Mouse (Mus musculus) CH12.LX (cell line): ENCODE measurements around the gene Gpr68. TPM values are rescaled to one million over a fixed set of nuclear protein-coding genes. Genes with fewer than 3 reads are reported as not detected.

ENCODE experiments used
- DNase-seq: peaks from one replicate; pipeline ENCODE4 v3.0.0-alpha.2; 2013; ENCODE audit errors: extremely low read depth
- H3K27ac ChIP-seq: 2 replicates; pipeline ENCODE4 v1.5.1; 2012; ENCODE audit warnings: low read depth, mild to moderate bottlenecking, control low read depth, moderate library complexity; ENCODE audit not compliant: insufficient read depth
- H3K27me3 ChIP-seq: replicated peaks from 2 replicates; pipeline ENCODE3; 2012; ENCODE audit warnings: inconsistent platforms
- H3K36me3 ChIP-seq, 2 experiments: replicated peaks in 1 of 2; 2 replicates each; pipeline versions ENCODE3 to v1.6.1; 2012; ENCODE audit warnings: inconsistent platforms in 1 of 2, low read length in 1 of 2, mild to moderate bottlenecking in 1 of 2, mixed read lengths in 1 of 2, moderate library complexity in 1 of 2; ENCODE audit not compliant: control insufficient read depth in 1 of 2, insufficient read depth in 1 of 2
- H3K4me1 ChIP-seq, 2 experiments: 2 replicates each; pipeline ENCODE4 v1.6.1; 2012; ENCODE audit warnings: inconsistent platforms in 1 of 2, moderate library complexity in 1 of 2; ENCODE audit not compliant: insufficient read depth in 2 of 2, control insufficient read depth in 1 of 2
- H3K4me2 ChIP-seq: 2 replicates; pipeline ENCODE4 v1.6.1; 2012; ENCODE audit warnings: low read depth, mild to moderate bottlenecking, control low read depth; ENCODE audit not compliant: poor library complexity, insufficient read depth, severe bottlenecking
- H3K4me3 ChIP-seq, 3 experiments: fragments of 150-350 bp in 1 of 3; sonication (generic) in 1 of 3; replicated peaks in 1 of 3; 2 replicates each; pipeline versions ENCODE3 to v1.5.1; 2011 to 2012; ENCODE audit warnings: low read depth in 2 of 3, low read length in 2 of 3, mild to moderate bottlenecking in 2 of 3, moderate library complexity in 2 of 3, control low read depth in 1 of 3, improper control_type of control experiment in 1 of 3, inconsistent platforms in 1 of 3, mixed read lengths in 1 of 3; ENCODE audit not compliant: poor library complexity in 1 of 3
- H3K79me2 ChIP-seq: replicated peaks from 2 replicates; pipeline ENCODE4 v1.6.1; 2012; ENCODE audit warnings: mild to moderate bottlenecking, moderate library complexity; ENCODE audit not compliant: control insufficient read depth, poor library complexity, insufficient read depth, severe bottlenecking; ENCODE audit errors: extremely low read depth
- H3K9ac ChIP-seq: 2 replicates; pipeline ENCODE4 v1.6.1; 2012; ENCODE audit warnings: low read depth, mild to moderate bottlenecking, control low read depth, moderate library complexity; ENCODE audit not compliant: insufficient read depth
- H3K9me3 ChIP-seq: replicated peaks from 2 replicates; pipeline ENCODE3; 2012; ENCODE audit warnings: low read length, inconsistent platforms, mixed read lengths
- CHD1 ChIP-seq: IDR thresholded peaks from 2 replicates; pipeline ENCODE4 v1.6.1; 2012; ENCODE audit warnings: low read depth, low read length, improper control_type of control experiment, inconsistent platforms
- CTCF ChIP-seq, 2 experiments: IDR thresholded peaks in 1 of 2; conservative IDR thresholded peaks in 1 of 2; 2 replicates each; pipeline ENCODE4 v1.5.1; 2011 to 2012; ENCODE audit warnings: low read depth in 2 of 2, low read length in 2 of 2, improper control_type of control experiment in 1 of 2, inconsistent platforms in 1 of 2, mild to moderate bottlenecking in 1 of 2, moderate library complexity in 1 of 2
- E2F4 ChIP-seq: IDR thresholded peaks from 2 replicates; pipeline ENCODE4 v1.6.1; 2011; ENCODE audit warnings: low read depth, low read length, improper control_type of control experiment; ENCODE audit not compliant: insufficient replicate concordance
- ELF1 ChIP-seq: IDR thresholded peaks from 2 replicates; pipeline ENCODE4 v1.6.1; 2014; ENCODE audit warnings: low read depth, mild to moderate bottlenecking, inconsistent platforms, low read length, improper control_type of control experiment
- EP300 ChIP-seq: IDR thresholded peaks from 2 replicates; pipeline ENCODE4 v1.6.1; 2011; ENCODE audit warnings: low read length, improper control_type of control experiment
- ETS1 ChIP-seq: conservative IDR thresholded peaks from 2 replicates; pipeline ENCODE4 v1.6.1; 2012; ENCODE audit warnings: low read depth, mild to moderate bottlenecking, inconsistent platforms, low read length, improper control_type of control experiment, moderate library complexity
- GABPA ChIP-seq: IDR thresholded peaks from 2 replicates; pipeline ENCODE4 v1.6.1; 2012; ENCODE audit warnings: low read depth, low read length, improper control_type of control experiment, inconsistent platforms; ENCODE audit not compliant: insufficient replicate concordance
- HCFC1 ChIP-seq: IDR thresholded peaks from 2 replicates; pipeline ENCODE4 v1.6.1; 2012; ENCODE audit warnings: low read depth, mild to moderate bottlenecking, inconsistent platforms, low read length, improper control_type of control experiment
- IRF4 ChIP-seq: IDR thresholded peaks from 2 replicates; pipeline ENCODE4 v1.6.1; 2014; ENCODE audit warnings: low read depth, mild to moderate bottlenecking, inconsistent platforms, low read length, improper control_type of control experiment
- JUND ChIP-seq: conservative IDR thresholded peaks from 2 replicates; pipeline ENCODE4 v1.6.1; 2011; ENCODE audit warnings: low read depth, low read length, improper control_type of control experiment
- KAT2A ChIP-seq: IDR thresholded peaks from 2 replicates; pipeline ENCODE4 v1.6.1; 2012; ENCODE audit warnings: low read length, improper control_type of control experiment, inconsistent platforms; ENCODE audit not compliant: insufficient replicate concordance
- MAX ChIP-seq: IDR thresholded peaks from 2 replicates; pipeline ENCODE4 v1.6.1; 2011; ENCODE audit warnings: low read length, improper control_type of control experiment
- MAZ ChIP-seq: IDR thresholded peaks from 2 replicates; pipeline ENCODE4 v1.6.1; 2012; ENCODE audit warnings: low read depth, mild to moderate bottlenecking, inconsistent platforms, low read length, improper control_type of control experiment, moderate library complexity
- MEF2A ChIP-seq: IDR thresholded peaks from 2 replicates; pipeline ENCODE4 v1.6.1; 2014; ENCODE audit warnings: low read depth, mild to moderate bottlenecking, inconsistent platforms, low read length, improper control_type of control experiment, borderline replicate concordance
- MXI1 ChIP-seq: IDR thresholded peaks from 2 replicates; pipeline ENCODE4 v1.6.1; 2011; ENCODE audit warnings: mild to moderate bottlenecking, low read depth, low read length, improper control_type of control experiment
- MYC ChIP-seq: IDR thresholded peaks from 2 replicates; pipeline ENCODE4 v1.6.1; 2011; ENCODE audit warnings: low read depth, mild to moderate bottlenecking, improper control_type of control experiment, low read length
- NELFE ChIP-seq: IDR thresholded peaks from 2 replicates; pipeline ENCODE4 v1.6.1; 2011; ENCODE audit warnings: low read depth, low read length, improper control_type of control experiment
- NRF1 ChIP-seq: IDR thresholded peaks from 2 replicates; pipeline ENCODE4 v1.6.1; 2014; ENCODE audit warnings: low read depth, mild to moderate bottlenecking, inconsistent platforms, low read length, improper control_type of control experiment, moderate library complexity
- PAX5 ChIP-seq: IDR thresholded peaks from 2 replicates; pipeline ENCODE4 v1.6.1; 2012; ENCODE audit warnings: low read length, inconsistent platforms, mixed read lengths
- POLR2AphosphoS2 ChIP-seq: IDR thresholded peaks from 2 replicates; pipeline ENCODE4 v1.6.1; 2011; ENCODE audit warnings: low read depth, low read length, improper control_type of control experiment
- RAD21 ChIP-seq: IDR thresholded peaks from 2 replicates; pipeline ENCODE4 v1.6.1; 2011; ENCODE audit warnings: low read depth, mild to moderate bottlenecking, low read length, improper control_type of control experiment, moderate library complexity
- SIN3A ChIP-seq: IDR thresholded peaks from 2 replicates; pipeline ENCODE4 v1.6.1; 2012; ENCODE audit warnings: low read length, improper control_type of control experiment, inconsistent platforms
- SMC3 ChIP-seq: IDR thresholded peaks from 2 replicates; pipeline ENCODE4 v1.6.1; 2011; ENCODE audit warnings: low read depth, low read length, improper control_type of control experiment
- TCF12 ChIP-seq: IDR thresholded peaks from 2 replicates; pipeline ENCODE4 v1.6.1; 2014; ENCODE audit warnings: low read depth, mild to moderate bottlenecking, inconsistent platforms, low read length, improper control_type of control experiment
- UBTF ChIP-seq: IDR thresholded peaks from 2 replicates; pipeline ENCODE4 v1.6.1; 2012; ENCODE audit warnings: low read depth, mild to moderate bottlenecking, inconsistent platforms, low read length, improper control_type of control experiment, moderate library complexity
- USF2 ChIP-seq: conservative IDR thresholded peaks from 2 replicates; pipeline ENCODE4 v1.6.1; 2011; ENCODE audit warnings: low read depth, low read length, improper control_type of control experiment
- ZC3H11A ChIP-seq: IDR thresholded peaks from 2 replicates; pipeline ENCODE4 v1.6.1; 2012; ENCODE audit warnings: low read depth, mild to moderate bottlenecking, inconsistent platforms, low read length, improper control_type of control experiment
- ZKSCAN1 ChIP-seq: IDR thresholded peaks from 2 replicates; pipeline ENCODE4 v1.6.1; 2012; ENCODE audit warnings: low read depth, inconsistent platforms, low read length, improper control_type of control experiment, borderline replicate concordance
- ZMIZ1 ChIP-seq: IDR thresholded peaks from 2 replicates; pipeline ENCODE4 v1.6.1; 2012; ENCODE audit warnings: low read depth, mild to moderate bottlenecking, inconsistent platforms, low read length, improper control_type of control experiment
- dilution Hi-C: fragments of 300-500 bp; cut with MboI; formaldehyde crosslinking; loops from 2 replicates; pipeline ENCODE4 v1.14.3; 2020; ENCODE audit warnings: low sequenced_read_pairs; ENCODE audit not compliant: extremely low pct_unique_long_range_greater_than_20kb, extremely low pct_ligation_motif_present
- in situ Hi-C: fragments of 300-500 bp; cut with MboI; formaldehyde crosslinking; loops from 3 replicates; pipeline ENCODE4 v1.14.3; 2019; ENCODE audit warnings: low sequenced_read_pairs, low pct_ligation_motif_present, low pct_unique_long_range_greater_than_20kb, mixed read lengths
- polyA plus RNA-seq: library from polyadenylated mRNA; unstranded; fragments of >175 nt; gene quantifications from 2 replicates; pipeline ENCODE4 v1.2.1, GENCODE M21; 2012; ENCODE audit warnings: low read depth; ENCODE audit not compliant: insufficient read length
- total RNA-seq, 2 experiments: library from RNA; depleted of rRNA; stranded (reverse); fragments of 300-350 nt in 1 of 2; fragments of >200 nt in 1 of 2; gene quantifications; 2 replicates each; pipeline ENCODE4 v1.2.3; 2012 to 2014

Gpr68 gene
- total and polyA plus RNA-seq, 3 experiments: 1.2 to 4.2 (median 1.5) TPM

- Histone ChIP-seq H3K4me2 (no peak overlapping the region), H3K27ac (no peak overlapping the region)
Measured at GRCm38 (mm10) chr12:100953926-100954325, 45.9 kb upstream of the Gpr68 start.

GRCm38 (mm10) chr12:100952193-100952931 is 44.4 kb upstream of the Gpr68 start:
- Histone ChIP-seq H3K9ac (no peak overlapping the region), H3K36me3 (peaks cover 75 to 95% of the 10 kb centered on the region in 2 experiments), H3K4me3 (no peak overlapping the region), H3K9me3 (no peaks in the 10 kb centered on the region), H3K27ac (no peak overlapping the region), H3K79me2 (no peaks in the 10 kb centered on the region), H3K4me1 (peaks cover 0 to 3% of the 10 kb centered on the region in 2 experiments; a peak in 1 of 4 replicates), H3K27me3 (no peaks in the 10 kb centered on the region), H3K4me2 (no peak overlapping the region)
- dilution Hi-C loops: no loop called here
- in situ Hi-C loops: no loop called here
- peak; percentile 77 for DNase-seq
- no peak for TF ChIP-seq IRF4
- TF ChIP-seq KAT2A: no peak
- peak; percentile 46 to 88 for TF ChIP-seq CTCF (conservative IDR thresholded peaks at IDR 0.05 in 1 of 2, IDR thresholded peaks at IDR 0.05 in 1 of 2; ENCODE audit: low read depth in 2 of 2, low read length in 2 of 2)
- no peak for TF ChIP-seq JUND
- TF ChIP-seq ZC3H11A: peak; percentile 34; the same call in 1 of the 2 replicates
- TF ChIP-seq PAX5: no peak
- TF ChIP-seq HCFC1: no peak
- no peak for TF ChIP-seq CHD1
- TF ChIP-seq POLR2AphosphoS2: no peak
- TF ChIP-seq E2F4: no peak
- TF ChIP-seq NRF1: no peak
- no peak for TF ChIP-seq USF2
- peak; percentile 84 for TF ChIP-seq SMC3
- no peak for TF ChIP-seq ETS1
- no peak; the same call in 1 of the 2 replicates for TF ChIP-seq MAX
- no peak for TF ChIP-seq MAZ
- no peak for TF ChIP-seq UBTF
- TF ChIP-seq GABPA: no peak
- TF ChIP-seq MYC: peak; percentile 69
- TF ChIP-seq MXI1: no peak
- no peak for TF ChIP-seq NELFE
- TF ChIP-seq MEF2A: 0 out of 2 replicates have a peak, but pooled peaks have one; percentile 14
- TF ChIP-seq RAD21: peak; percentile 68
- no peak for TF ChIP-seq EP300
- TF ChIP-seq SIN3A: peak; percentile 38; the same call in 1 of the 2 replicates
- no peak for TF ChIP-seq ZKSCAN1
- TF ChIP-seq ZMIZ1: no peak

More at GRCm38 (mm10) chr12:100953926-100954325, 45.9 kb upstream of the Gpr68 start:
- no peaks in the 10 kb centered on the region for H3K9me3 ChIP-seq
- peaks cover 63 to 95% of the 10 kb centered on the region in 2 experiments for H3K36me3 ChIP-seq
- no peaks in the 10 kb centered on the region for H3K27me3 ChIP-seq
- peaks cover 2 to 12% of the 10 kb centered on the region in 2 experiments; a peak in 3 of 4 replicates for H3K4me1 ChIP-seq
- dilution Hi-C loops: no loop called here
- no peak overlapping the region for H3K4me3 ChIP-seq
- no peak overlapping the region for H3K9ac ChIP-seq
- TF ChIP-seq E2F4 (no peak), MAX (no peak), UBTF (no peak), POLR2AphosphoS2 (no peak), PAX5 (no peak), ELF1 (no peak), CTCF (conservative IDR thresholded peaks at IDR 0.05 in 1 of 2, IDR thresholded peaks at IDR 0.05 in 1 of 2; ENCODE audit: low read depth in 2 of 2, low read length in 2 of 2) (no peak), EP300 (no peak), TCF12 (no peak), KAT2A (no peak), RAD21 (no peak), ETS1 (no peak)
- no peaks in the 10 kb centered on the region for H3K79me2 ChIP-seq
- no peak for DNase-seq
- in situ Hi-C loops: no loop called here
